Mouse (Mus musculus) midbrain, embryonic 13.5 days (tissue): ENCODE measurements around the gene Gpr137. TPM values are rescaled to one million over a fixed set of nuclear protein-coding genes. Genes with fewer than 3 reads are reported as not detected.

Source experiments
- ATAC-seq: fragments of 200-750 bp; cut with Nextera tagmentation; 2 replicates; pipeline ENCODE4 v1.8.0; 2017; ENCODE audit warnings: mild to moderate bottlenecking, moderate TSS enrichment, moderate library complexity
- H3K27ac ChIP-seq: fragments of 300-500 bp; sonication (generic); 2 replicates; pipeline ENCODE4 v1.5.1; 2015; ENCODE audit warnings: inconsistent platforms, mild to moderate bottlenecking, moderate library complexity
- H3K27me3 ChIP-seq: fragments of 300-500 bp; sonication (generic); 2 replicates; pipeline ENCODE4 v1.6.1; 2015; ENCODE audit warnings: mild to moderate bottlenecking, inconsistent platforms
- H3K36me3 ChIP-seq: fragments of 300-500 bp; sonication (generic); 2 replicates; pipeline ENCODE4 v1.6.1; 2015; ENCODE audit warnings: mild to moderate bottlenecking, inconsistent platforms
- H3K4me1 ChIP-seq: fragments of 300-500 bp; sonication (generic); replicated peaks from 2 replicates; pipeline ENCODE4 v1.6.1; 2015; ENCODE audit warnings: inconsistent platforms
- H3K4me2 ChIP-seq: fragments of 300-500 bp; sonication (generic); replicated peaks from 2 replicates; pipeline ENCODE4 v1.6.1; 2015; ENCODE audit warnings: moderate library complexity, mild to moderate bottlenecking, inconsistent platforms
- H3K4me3 ChIP-seq: fragments of 300-500 bp; sonication (generic); replicated peaks from 2 replicates; pipeline ENCODE4 v1.5.1; 2015; ENCODE audit warnings: mild to moderate bottlenecking, inconsistent platforms
- H3K9ac ChIP-seq: fragments of 300-500 bp; sonication (generic); replicated peaks from 2 replicates; pipeline ENCODE4 v1.6.1; 2015; ENCODE audit warnings: mild to moderate bottlenecking, inconsistent platforms
- H3K9me3 ChIP-seq: fragments of 300-500 bp; sonication (generic); 2 replicates; pipeline ENCODE4 v1.6.1; 2016; ENCODE audit warnings: mild to moderate bottlenecking, inconsistent platforms
- WGBS: fragments of 180-500 bp; shearing (Covaris S2); methylation state at CpG from one replicate; pipeline ENCODE4 v1.1.7; 2015; 5-methylcytosine and 5-hydroxymethylcytosine counted together
- polyA plus RNA-seq: library from polyadenylated mRNA; unstranded; fragments of >200 nt; fragmentation: Nextera tagmentation; extraction: Ambion mirVana; gene quantifications from 2 replicates; pipeline ENCODE4 v1.2.1, GENCODE M21; 2015

Gpr137 gene
- polyA plus RNA-seq, 1 experiment from 2014 or later = 50.3 TPM

GRCm38 (mm10) chr19:6979486-6980380, 37.5 kb upstream of the Gpr137 start:
- Histone ChIP-seq H3K9ac (peak overlapping the region; percentile 79), H3K4me3 (peak overlapping the region; percentile 65), H3K4me1 (peaks cover 47% of the 10 kb centered on the region), H3K36me3 (peaks cover 36% of the 10 kb centered on the region), H3K4me2 (peak overlapping the region; percentile 87), H3K27me3 (no peaks in the 10 kb centered on the region), H3K9me3 (no peaks in the 10 kb centered on the region), H3K27ac (peak overlapping the region; percentile 97)
- ATAC-seq = peak; percentile 85
- WGBS = under 1% methylated on average over 59 of the region's 59 CpGs

- 0 out of 2 replicates have a peak, but pooled peaks have one; percentile 0 for ATAC-seq
- Histone ChIP-seq H3K4me3 (peak overlapping the region; percentile 65), H3K27ac (peak overlapping the region; percentile 97), H3K9ac (peak overlapping the region; percentile 79), H3K27me3 (no peaks in the 10 kb centered on the region), H3K9me3 (no peaks in the 10 kb centered on the region), H3K36me3 (peaks cover 34% of the 10 kb centered on the region), H3K4me2 (peak overlapping the region; percentile 87), H3K4me1 (peaks cover 49% of the 10 kb centered on the region)
- WGBS = 9% methylated on average over 11 of the region's 11 CpGs
Observed at GRCm38 (mm10) chr19:6979001-6979479, 36.8 kb upstream of the Gpr137 start.

GRCm38 (mm10) chr19:6978639-6978974, 36.3 kb upstream of the Gpr137 start:
- Histone ChIP-seq H3K4me1 (peaks cover 53% of the 10 kb centered on the region), H3K9ac (peak overlapping the region; percentile 79), H3K27ac (peak overlapping the region; percentile 97), H3K4me2 (peak overlapping the region; percentile 87), H3K36me3 (peaks cover 34% of the 10 kb centered on the region), H3K9me3 (no peaks in the 10 kb centered on the region), H3K27me3 (no peaks in the 10 kb centered on the region), H3K4me3 (peak overlapping the region; percentile 65)
- 43% methylated on average over 3 of the region's 3 CpGs for WGBS
- ATAC-seq = no peak

- H3K9ac ChIP-seq = peak overlapping the region; percentile 79
- peak overlapping the region; percentile 65 for H3K4me3 ChIP-seq
- H3K27ac ChIP-seq = peak overlapping the region; percentile 97
- H3K4me1 ChIP-seq = peaks cover 53% of the 10 kb centered on the region
- no peak for ATAC-seq
- no peaks in the 10 kb centered on the region for H3K9me3 ChIP-seq
- peak overlapping the region; percentile 87 for H3K4me2 ChIP-seq
- H3K27me3 ChIP-seq = no peaks in the 10 kb centered on the region
- WGBS = 86% methylated on average over 13 of the region's 13 CpGs
- H3K36me3 ChIP-seq = peaks cover 30% of the 10 kb centered on the region
Observed at GRCm38 (mm10) chr19:6977759-6978638, 35.7 kb upstream of the Gpr137 start.

DNA sequence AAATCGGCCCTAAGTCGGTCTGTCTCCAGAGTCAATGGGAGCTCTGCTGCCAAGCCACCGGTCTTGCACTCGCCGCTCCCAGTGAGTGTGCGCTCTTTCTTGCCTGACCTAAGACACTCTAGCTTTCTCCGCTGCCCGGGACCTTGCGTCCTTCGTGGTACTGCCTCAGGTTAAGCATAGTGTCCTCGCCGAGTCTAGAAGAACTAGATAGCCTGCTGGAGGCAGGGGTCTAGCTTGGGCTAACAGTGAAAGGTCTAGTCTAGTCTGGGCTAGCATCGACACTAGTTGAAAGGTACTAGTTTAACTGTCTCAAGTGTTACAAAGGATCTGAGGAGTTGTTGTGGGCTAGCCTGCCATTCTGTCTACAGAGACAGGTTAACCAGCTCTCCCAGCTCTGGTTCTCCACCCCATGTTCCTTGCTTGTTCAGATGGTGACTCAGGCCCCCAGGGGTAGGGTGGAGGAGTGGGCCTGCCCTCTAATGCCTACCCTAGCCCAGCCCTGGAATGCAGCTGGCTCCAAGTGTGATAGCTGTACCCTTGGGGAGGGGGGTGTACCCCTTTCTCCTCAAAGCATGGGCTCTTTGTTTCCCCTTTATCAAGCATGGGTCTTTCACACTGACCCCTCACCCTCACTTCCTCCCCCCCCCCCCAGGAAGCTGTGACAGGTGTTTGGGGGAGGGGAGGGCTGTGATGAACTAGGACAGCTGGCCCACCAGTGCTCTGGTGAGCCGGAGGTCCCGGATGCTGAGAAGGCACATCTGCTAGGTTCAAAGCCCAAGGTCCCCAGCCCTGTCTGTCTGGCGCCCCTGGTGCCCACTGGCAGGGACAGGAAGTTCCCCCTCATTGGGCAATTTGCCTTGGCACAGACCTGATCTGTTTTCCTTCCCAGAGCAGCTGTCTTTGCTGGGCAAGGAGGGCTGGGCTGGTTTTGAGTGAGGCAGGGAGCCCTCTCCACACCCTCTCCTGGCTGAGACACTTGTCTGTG, 33.5 kb upstream of the Gpr137 start, which contains the start of gene Plcb3:
Plcb3 (minus strand) TSS at position 934 of the 985 bp plus-strand sequence.
- peak within 1 kb of the TSS; percentile 87 for H3K4me2 ChIP-seq
- peak within 1 kb of the TSS; percentile 82 for H3K4me3 ChIP-seq
- peaks cover 9% of the 10 kb centered on the region for H3K27me3 ChIP-seq
- H3K27ac ChIP-seq = peak within 1 kb of the TSS; percentile 96
- peaks cover 47% of the 10 kb centered on the region for H3K4me1 ChIP-seq
- H3K9me3 ChIP-seq = no peaks in the 10 kb centered on the region
- H3K36me3 ChIP-seq = peaks cover 22% of the 10 kb centered on the region
- under 1% methylated on average over 16 of the region's 16 CpGs for WGBS
- ATAC-seq = peak; percentile 1; the same call in 1 of the 2 replicates
- H3K9ac ChIP-seq = peak within 1 kb of the TSS; percentile 88

GRCm38 (mm10) chr19:6974211-6975205, 32.2 kb upstream of the Gpr137 start, which contains the start of gene Ppp1r14b:
Ppp1r14b (plus strand) TSS chr19:6974968.
- Histone ChIP-seq H3K4me3 (peak within 1 kb of the TSS; percentile 82), H3K4me1 (peaks cover 55% of the 10 kb centered on the region), H3K36me3 (peaks cover 22% of the 10 kb centered on the region), H3K9ac (peak within 1 kb of the TSS; percentile 88), H3K27me3 (peaks cover 22% of the 10 kb centered on the region), H3K4me2 (peak within 1 kb of the TSS; percentile 87), H3K9me3 (no peaks in the 10 kb centered on the region), H3K27ac (peak within 1 kb of the TSS; percentile 96)
- peak; percentile 65 for ATAC-seq
- WGBS = under 1% methylated on average over 53 of the region's 84 CpGs

- H3K27me3 ChIP-seq = peaks cover 30% of the 10 kb centered on the region
- peak overlapping the region; percentile 87 for H3K4me2 ChIP-seq
- no peaks in the 10 kb centered on the region for H3K9me3 ChIP-seq
- H3K36me3 ChIP-seq = peaks cover 22% of the 10 kb centered on the region
- no peak for ATAC-seq
- H3K27ac ChIP-seq = 0 out of 2 replicates have a peak overlapping the region, but pooled peaks have one; percentile 96
- H3K4me3 ChIP-seq = peak overlapping the region; percentile 82
- H3K9ac ChIP-seq = peak overlapping the region; percentile 88
- 35% methylated on average over 12 of the region's 12 CpGs for WGBS
- H3K4me1 ChIP-seq = peaks cover 50% of the 10 kb centered on the region
Observed at GRCm38 (mm10) chr19:6973581-6974190, 31.4 kb upstream of the Gpr137 start.

DNA sequence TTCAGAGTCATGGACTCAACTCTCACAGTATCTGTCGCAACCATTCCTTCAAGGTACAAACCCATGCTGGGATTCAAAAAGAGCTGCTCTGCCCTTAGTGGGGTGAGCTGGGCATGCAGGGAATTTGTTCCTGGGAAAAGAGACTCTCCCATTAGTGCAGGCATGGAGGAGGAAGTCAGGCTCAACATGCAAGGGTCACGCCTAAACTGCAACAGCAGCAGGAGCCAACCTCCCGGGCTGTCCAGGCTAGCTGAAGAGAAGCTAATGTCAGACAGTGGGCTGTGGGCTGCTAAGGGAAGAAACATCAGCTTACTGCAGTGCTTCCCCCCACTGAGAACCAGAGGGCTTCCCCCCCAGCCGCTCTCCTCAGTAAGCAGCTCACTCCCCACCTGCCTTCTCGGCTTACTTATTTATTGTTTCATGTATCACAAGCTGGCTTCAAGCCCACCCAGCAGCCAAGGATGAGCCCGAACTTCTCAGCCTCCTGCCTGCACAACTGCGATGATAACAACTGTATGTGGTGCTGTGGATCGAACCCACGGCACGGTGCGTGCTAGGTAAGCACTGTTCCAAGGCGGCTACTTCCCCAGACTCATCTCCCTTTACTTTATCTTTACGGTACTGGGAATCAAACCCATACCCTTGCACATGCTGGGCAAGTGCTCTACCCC, 30.1 kb upstream of the Gpr137 start:
- Histone ChIP-seq H3K27me3 (peaks cover 40% of the 10 kb centered on the region), H3K27ac (no peak overlapping the region), H3K4me3 (no peak overlapping the region), H3K9me3 (no peaks in the 10 kb centered on the region), H3K4me1 (peaks cover 37% of the 10 kb centered on the region), H3K4me2 (no peak overlapping the region), H3K9ac (no peak overlapping the region), H3K36me3 (peaks cover 9% of the 10 kb centered on the region)
- 82% methylated on average over 13 of the region's 13 CpGs for WGBS
- ATAC-seq = no peak

DNA sequence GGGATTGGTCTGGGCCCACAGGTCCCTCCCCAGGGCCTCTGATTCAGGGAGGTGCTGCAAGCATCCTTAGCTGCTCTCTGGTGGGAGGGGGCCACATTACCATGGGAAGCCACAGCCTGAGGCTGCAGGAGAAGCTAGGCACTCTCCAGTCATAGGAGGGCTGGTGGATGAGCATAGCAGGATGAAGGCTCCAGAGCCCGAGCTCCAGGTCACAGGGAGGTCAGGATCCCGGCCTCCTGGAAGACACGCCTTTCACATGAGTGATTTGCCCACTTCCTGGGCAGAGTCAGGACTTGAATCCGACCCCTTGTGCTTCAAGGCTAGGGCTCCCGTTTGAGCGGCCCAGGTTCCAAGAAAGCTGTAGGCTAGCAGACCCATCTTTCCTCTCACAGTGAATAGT, 29.4 kb upstream of the Gpr137 start:
- no peak for ATAC-seq
- Histone ChIP-seq H3K36me3 (peaks cover 2% of the 10 kb centered on the region), H3K27ac (no peak overlapping the region), H3K4me3 (no peak overlapping the region), H3K4me2 (no peak overlapping the region), H3K9me3 (no peaks in the 10 kb centered on the region), H3K4me1 (peaks cover 29% of the 10 kb centered on the region), H3K9ac (0 out of 2 replicates have a peak overlapping the region, but pooled peaks have one; percentile 14), H3K27me3 (peaks cover 40% of the 10 kb centered on the region)
- 59% methylated on average over 6 of the region's 6 CpGs for WGBS
